Mouse (Mus musculus): Measurements from ENCODE around the gene Eif2b4.

The Eif2b4 gene

GRCm38 (mm10) chr5:31199893-31200292 lies 6.7 kb upstream of the Eif2b4 start:
- DNase-seq (ENCODE audit: low spot score), result no peak

- no peak for DNase-seq (ENCODE audit: low spot score)
Observed at GRCm38 (mm10) chr5:31199321-31199892, 6.2 kb upstream of the Eif2b4 start.

GRCm38 (mm10) chr5:31198616-31199320 lies 5.5 kb upstream of the Eif2b4 start:
- no peak for DNase-seq (ENCODE audit: low spot score)

- DNase-seq (ENCODE audit: low spot score), result no peak
Observed at GRCm38 (mm10) chr5:31198170-31198569, 4.9 kb upstream of the Eif2b4 start.

GRCm38 (mm10) chr5:31197072-31197471 lies 3.8 kb upstream of the Eif2b4 start:
- no peak for DNase-seq (ENCODE audit: low spot score)

- DNase-seq (ENCODE audit: low spot score), result no peak
Observed at GRCm38 (mm10) chr5:31196207-31196606, 3.0 kb upstream of the Eif2b4 start.

- no peak for DNase-seq (ENCODE audit: low spot score)
Observed at GRCm38 (mm10) chr5:31195671-31196070, 2.4 kb upstream of the Eif2b4 start.

- no peak for DNase-seq (ENCODE audit: low spot score)
Observed at GRCm38 (mm10) chr5:31194486-31195485, 1.6 kb upstream of the Eif2b4 start.

- DNase-seq (ENCODE audit: low spot score), result no peak
Observed at GRCm38 (mm10) chr5:31193631-31194281, 526 bp upstream of the Eif2b4 start.

- peak; percentile 78 for DNase-seq (ENCODE audit: low spot score)
Observed at GRCm38 (mm10) chr5:31192045-31192938, 938 bp downstream of the Eif2b4 start.

GRCm38 (mm10) chr5:31190201-31190600 lies 3.0 kb downstream of the Eif2b4 start:
- DNase-seq (ENCODE audit: low spot score), result no peak

GRCm38 (mm10) chr5:31188223-31188840 lies 4.9 kb downstream of the Eif2b4 start:
- DNase-seq (ENCODE audit: low spot score), result peak; percentile 58

GRCm38 (mm10) chr5:31183678-31184077 lies 9.6 kb downstream of the Eif2b4 start:
- no peak for DNase-seq (ENCODE audit: low spot score)

- no peak for DNase-seq (ENCODE audit: low spot score)
Observed at GRCm38 (mm10) chr5:31181183-31181770, 12.0 kb downstream of the Eif2b4 start.

- peak; percentile 97 for DNase-seq (ENCODE audit: low spot score)
Observed at GRCm38 (mm10) chr5:31179766-31180630, 13.2 kb downstream of the Eif2b4 start, which contains the start of the genes Gm29609 and Gtf3c2. TSS of gene Gm29609 (minus strand) at chr5:31179911. TSS of gene Gtf3c2 (minus strand) at chr5:31180144.

GRCm38 (mm10) chr5:31179301-31179765 lies 13.9 kb downstream of the Eif2b4 start:
- no peak for DNase-seq (ENCODE audit: low spot score)

- no peak for DNase-seq (ENCODE audit: low spot score)
Observed at GRCm38 (mm10) chr5:31168630-31169029, 24.6 kb downstream of the Eif2b4 start.

- no peak for DNase-seq (ENCODE audit: low spot score)
Observed at GRCm38 (mm10) chr5:31164878-31165277, 28.4 kb downstream of the Eif2b4 start.

- no peak for DNase-seq (ENCODE audit: low spot score)
Observed at GRCm38 (mm10) chr5:31162462-31162861, 30.8 kb downstream of the Eif2b4 start.
